ENCODE assay signal across 23 mouse cellular contexts in genomic region chr12:10402421-10403115, GRCm38 (mm10). TPM values are rescaled to one million over a fixed set of nuclear protein-coding genes. Genes with fewer than 3 reads are reported as not detected.
DNase-seq lines count a peak whose midpoint lies in the region; ATAC-seq and TF ChIP-seq lines count a peak whose summit lies in the region.
"Had no signal": no experiment of that assay in that cellular context is flagged by ENCODE, and none has a peak within 500 bp of the region (broad histone marks: within the 10 kb centered on the region; RNA-seq: fewer than 3 reads in every experiment).

No protein-coding gene starts in this region.

- H3K4me2 ChIP-seq in lung, embryonic 14.5 days, result no peak overlapping the region
- no peak overlapping the region for H3K4me2 ChIP-seq in lung, postnatal 0 days (replicated peaks; ENCODE audit: low read depth, low read length)
- H3K4me2 ChIP-seq: embryonic facial prominence, embryonic 12.5 days; heart, embryonic 11.5 days; hindbrain, embryonic 14.5 days had no signal

- H3K4me1 ChIP-seq in lung, embryonic 14.5 days (ENCODE audit: insufficient read depth), result no peaks in the 10 kb centered on the region
- peaks cover 3% of the 10 kb centered on the region for H3K4me1 ChIP-seq in lung, adult 2 months (ENCODE audit: control insufficient read depth, insufficient read depth, low read length)
- no peaks in the 10 kb centered on the region for H3K4me1 ChIP-seq in lung, postnatal 0 days (ENCODE audit: insufficient read depth, low read depth, low read length)
- H3K4me1 ChIP-seq: embryonic facial prominence, embryonic 12.5 days; hindbrain, embryonic 10.5 days had no signal

- no peak overlapping the region for H3K4me3 ChIP-seq in lung, embryonic 14.5 days (ENCODE audit: low read depth, low read length)
- H3K4me3 ChIP-seq in lung, adult 2 months (replicated peaks; ENCODE audit: extremely low read depth, low read depth, low read length), result no peak overlapping the region
- H3K4me3 ChIP-seq in lung, postnatal 0 days (ENCODE audit: low read depth, low read length), result no peak overlapping the region
- H3K4me3 ChIP-seq: embryonic facial prominence, embryonic 12.5 days; heart, adult 2 months; hindbrain, embryonic 10.5 days had no signal

- no peaks in the 10 kb centered on the region for H3K27me3 ChIP-seq in lung, embryonic 14.5 days (ENCODE audit: insufficient read depth, low read length)
- no peaks in the 10 kb centered on the region for H3K27me3 ChIP-seq in lung, postnatal 0 days (replicated peaks; ENCODE audit: insufficient read depth, low read length)
- H3K27me3 ChIP-seq: embryonic facial prominence, embryonic 12.5 days had no signal

- TF ChIP-seq EP300 in lung, postnatal 0 days (IDR thresholded peaks at IDR 0.05), result peak; percentile 80

- DNase-seq in lung, embryonic 14.5 days, result peak; percentile 34
- DNase-seq in lung, adult 2 months, result no peak
- DNase-seq in lung, postnatal 0 days (ENCODE audit: low spot score), result peak; percentile 41
- peak; percentile 62 for DNase-seq in lung, postnatal 36 days
- DNase-seq in cerebellum, adult 11 months, result no peak
- no peak for DNase-seq in gastrocnemius, postnatal 36 days
- DNase-seq: adrenal gland, adult 8-10 months; adrenal gland, postnatal 36 days; cerebellum, adult 8-10 months; cerebellum, postnatal 14 days; gastrocnemius, postnatal 25 days; heart, adult 2 months had no signal

- 68% methylated on average over 9 of the region's 9 CpGs for WGBS in lung, embryonic 14.5 days
- 52% methylated on average over 9 of the region's 9 CpGs for WGBS in lung, adult 2 months
- 53% methylated on average over 9 of the region's 9 CpGs for WGBS in lung, postnatal 0 days

- no peak overlapping the region for H3K27ac ChIP-seq in lung, embryonic 14.5 days (ENCODE audit: low read depth)
- no peak overlapping the region for H3K27ac ChIP-seq in lung, postnatal 0 days (ENCODE audit: low read length)
- H3K27ac ChIP-seq: embryonic facial prominence, embryonic 12.5 days; heart, adult 2 months; hindbrain, embryonic 10.5 days; hindbrain, embryonic 14.5 days had no signal

- H3K36me3 ChIP-seq in lung, embryonic 14.5 days (ENCODE audit: insufficient read depth), result no peaks in the 10 kb centered on the region
- no peaks in the 10 kb centered on the region for H3K36me3 ChIP-seq in lung, postnatal 0 days (ENCODE audit: insufficient read depth, low read length)
- H3K36me3 ChIP-seq: embryonic facial prominence, embryonic 12.5 days; hindbrain, embryonic 10.5 days had no signal

- H3K9me3 ChIP-seq in lung, embryonic 14.5 days (ENCODE audit: low read depth, low read length), result no peaks in the 10 kb centered on the region
- H3K9me3 ChIP-seq in lung, postnatal 0 days (ENCODE audit: low read length), result no peaks in the 10 kb centered on the region
- H3K9me3 ChIP-seq: embryonic facial prominence, embryonic 12.5 days; hindbrain, embryonic 10.5 days had no signal

- no peak for TF ChIP-seq POLR2A in lung, adult 2 months (IDR thresholded peaks at IDR 0.05; ENCODE audit: borderline replicate concordance, extremely low read depth, low read depth, low read length)

- no peak for TF ChIP-seq CTCF in lung, embryonic 14.5 days (IDR thresholded peaks at IDR 0.05; ENCODE audit: low read depth)
- no peak for TF ChIP-seq CTCF in lung, adult 2 months (IDR thresholded peaks at IDR 0.05; ENCODE audit: insufficient read depth, low read length)
- no peak for TF ChIP-seq CTCF in lung, postnatal 0 days (IDR thresholded peaks at IDR 0.05)

- ATAC-seq in lung, embryonic 14.5 days (ENCODE audit: insufficient read depth), result no peak
- ATAC-seq in lung, postnatal 0 days, result peak; percentile 66
- no peak for ATAC-seq in monocyte, adult 5-6 weeks (replicated peaks; ENCODE audit: insufficient number of reproducible peaks, low FRiP score, low TSS enrichment, poor library complexity, severe bottlenecking)
- ATAC-seq: forebrain, embryonic 16.5 days had no signal

- H3K9ac ChIP-seq in lung, embryonic 14.5 days, result no peak overlapping the region
- no peak overlapping the region for H3K9ac ChIP-seq in lung, postnatal 0 days (replicated peaks; ENCODE audit: low read depth)
- H3K9ac ChIP-seq: embryonic facial prominence, embryonic 12.5 days; hindbrain, embryonic 14.5 days had no signal

- intact Hi-C loops in gastrocnemius, postnatal 36 days (cut with DNase I), result no loop called here

RNA-seq across cellular contexts. Expression of gene Rdh14, which starts 12.0 kb away (rescaled TPM):
- polyA plus RNA-seq in lung, embryonic 14.5 days (2014; fragmentation: Nextera tagmentation; extraction: Ambion mirVana), result 28.9 and 30.3 TPM in 2 replicates
- 10.8 and 12.6 TPM in 2 replicates for polyA plus RNA-seq in lung, adult 2 months (2012; rRNA removed)
- 42.7 and 45.8 TPM in 2 replicates for polyA plus RNA-seq in lung, postnatal 0 days (2015; fragmentation: Nextera tagmentation; extraction: Ambion mirVana)
- 10 to 100 TPM; 36.6 to 40.1 TPM for total RNA-seq in gastrocnemius, postnatal 36 days (2021)
- total RNA-seq in monocyte, adult 5-6 weeks (2017), result 12.9 to 18.1 TPM (median 16.6 TPM) in 3 replicates

RNA-seq across cellular contexts. Expression of gene Nt5c1b, which starts 32.8 kb away (rescaled TPM):
- polyA plus RNA-seq in lung, embryonic 14.5 days (2014; fragmentation: Nextera tagmentation; extraction: Ambion mirVana), result 0.13 TPM in 1 of 2 replicates, not detected in the other
- not detected in 2 replicates for polyA plus RNA-seq in lung, adult 2 months (2012; rRNA removed)
- 0.23 TPM in 1 of 2 replicates, not detected in the other for polyA plus RNA-seq in lung, postnatal 0 days (2015; fragmentation: Nextera tagmentation; extraction: Ambion mirVana)
- not detected for total RNA-seq in gastrocnemius, postnatal 36 days (2021)
- 0.95 to 1.7 TPM in 2 of 3 replicates, not detected in the other for total RNA-seq in monocyte, adult 5-6 weeks (2017)
- total RNA-seq: adrenal gland, adult 8-10 months; adrenal gland, postnatal 36 days; ES-E14; gastrocnemius, adult 18-20 months; gastrocnemius, postnatal 25 days; heart, adult 2 months; heart, postnatal 25 days had no signal
- polyA plus RNA-seq: cortical plate, adult 2 months; embryonic facial prominence, embryonic 12.5 days; forebrain, embryonic 16.5 days; frontal cortex, adult 2 months; heart, embryonic 11.5 days; hindbrain, embryonic 10.5 days; hindbrain, embryonic 14.5 days had no signal

Comparison
In these comparisons a context has a peak if more than half of its experiments do, and no peak if none do; other contexts are left out.
1. DNase-seq: peak in lung, embryonic 14.5 days (single experiment), lung, postnatal 0 days (single experiment) and lung, postnatal 36 days (single experiment); none in lung, adult 2 months (single experiment), cerebellum, adult 11 months (single experiment) and gastrocnemius, postnatal 36 days (0 of 2).